Mouse (Mus musculus): ENCODE results near the gene Boc. TPM values are rescaled to one million over a fixed set of nuclear protein-coding genes. Genes with fewer than 3 reads are reported as not detected.

Boc gene
- polyA plus RNA-seq, 1 experiment from 2014 or later, result 44.7 TPM

DNA sequence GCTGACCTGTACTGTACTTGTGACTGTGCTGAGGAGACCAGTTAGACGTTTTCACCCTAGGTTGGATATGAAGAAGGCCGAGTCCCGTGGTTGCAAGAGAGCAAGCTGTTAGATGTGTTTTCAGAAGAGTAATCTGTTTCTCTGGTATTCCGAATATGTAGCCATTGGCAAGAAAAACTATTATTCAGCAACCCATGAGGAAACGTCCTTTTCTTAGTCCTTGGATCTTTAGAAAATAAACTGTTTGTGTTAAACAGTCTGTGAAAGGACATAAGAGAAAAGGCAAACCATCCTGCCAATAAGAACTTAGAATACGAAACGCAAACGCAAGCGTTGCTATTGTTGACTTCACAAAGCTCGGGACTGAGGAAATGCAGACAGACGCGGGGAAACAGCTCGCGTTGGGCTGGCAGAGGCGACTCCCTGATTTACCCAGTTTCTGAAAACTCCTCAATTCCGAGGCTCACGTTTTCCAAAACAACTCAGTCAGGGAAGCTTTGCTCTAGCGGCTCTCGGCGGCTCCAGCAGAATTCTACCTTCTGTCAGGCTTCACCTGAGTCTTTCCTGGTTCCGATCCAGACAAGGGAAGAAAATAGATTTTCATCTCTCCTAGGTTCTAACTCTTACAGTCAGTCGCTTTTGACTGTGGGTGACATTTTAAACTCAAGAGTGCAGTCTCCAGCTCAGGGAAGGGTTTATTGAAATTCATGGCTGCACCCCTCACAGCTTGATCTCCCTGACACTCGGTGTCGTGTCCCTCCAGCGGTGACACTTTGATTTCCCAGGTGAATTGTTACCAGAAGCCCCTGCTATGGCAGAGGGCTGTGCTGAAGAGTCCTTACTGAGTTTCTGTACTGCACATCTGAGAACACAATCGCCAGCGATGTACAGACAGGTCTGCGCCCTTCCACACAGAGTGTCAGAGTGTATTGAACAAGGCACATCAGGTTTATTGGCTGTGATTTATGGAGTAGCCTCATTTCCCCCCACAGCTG, 76.8 kb downstream of the Boc start:
- Histone ChIP-seq H3K27me3 (ENCODE audit: control insufficient read depth, insufficient read depth, low read length) (no peaks in the 10 kb centered on the region), H3K9ac (ENCODE audit: low read length) (no peak overlapping the region), H3K36me3 (ENCODE audit: control insufficient read depth, insufficient read depth, low read length) (peaks cover 9% of the 10 kb centered on the region; the same call in 1 of the 2 replicates), H3K9me3 (ENCODE audit: control insufficient read depth, low read length) (no peaks in the 10 kb centered on the region), H3K4me3 (ENCODE audit: low read depth, low read length) (no peak overlapping the region), H3K4me2 (no peak overlapping the region), H3K4me1 (ENCODE audit: control insufficient read depth, insufficient read depth, low read length) (peaks cover 5% of the 10 kb centered on the region; the same call in 1 of the 2 replicates), H3K27ac (ENCODE audit: low read depth, low read length) (no peak overlapping the region)
- 49% methylated on average over 28 of the region's 28 CpGs for WGBS
- DNase-seq (ENCODE audit: low spot score, missing footprints) (peak; percentile 85), ATAC-seq (ENCODE audit: low FRiP score) (no peak)

DNA sequence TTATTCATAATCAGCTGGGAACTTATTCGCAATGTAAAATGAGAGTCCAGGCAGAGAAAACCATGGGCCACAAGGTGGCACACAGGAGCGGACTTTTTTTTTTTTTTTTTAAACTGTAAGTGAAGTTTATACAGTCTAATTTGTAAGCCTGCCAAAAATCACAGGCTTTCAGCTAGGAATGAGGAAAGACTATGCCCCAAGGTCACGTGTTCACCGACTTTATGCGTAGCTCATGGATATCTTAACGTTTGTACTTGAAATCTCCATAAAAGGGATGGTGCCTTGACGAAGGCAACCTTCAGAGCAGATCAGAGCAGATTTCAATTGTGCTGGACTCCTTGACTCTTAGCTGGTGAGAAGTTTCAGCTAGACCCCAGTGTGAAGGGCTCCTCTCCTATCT, 78.1 kb downstream of the Boc start:
- DNase-seq (ENCODE audit: low spot score, missing footprints), result peak; percentile 81
- H3K36me3 ChIP-seq (ENCODE audit: control insufficient read depth, insufficient read depth, low read length), result peaks cover 2% of the 10 kb centered on the region; the same call in 1 of the 2 replicates
- no peak overlapping the region for H3K4me2 ChIP-seq
- H3K27me3 ChIP-seq (ENCODE audit: control insufficient read depth, insufficient read depth, low read length), result no peaks in the 10 kb centered on the region
- H3K9me3 ChIP-seq (ENCODE audit: control insufficient read depth, low read length), result no peaks in the 10 kb centered on the region
- no peak for ATAC-seq (ENCODE audit: low FRiP score)
- 77% methylated on average over 7 of the region's 7 CpGs for WGBS
- no peak overlapping the region for H3K27ac ChIP-seq (ENCODE audit: low read depth, low read length)
- no peak overlapping the region for H3K4me3 ChIP-seq (ENCODE audit: low read depth, low read length)
- no peaks in the 10 kb centered on the region for H3K4me1 ChIP-seq (ENCODE audit: control insufficient read depth, insufficient read depth, low read length)
- no peak overlapping the region for H3K9ac ChIP-seq (ENCODE audit: low read length)

DNA sequence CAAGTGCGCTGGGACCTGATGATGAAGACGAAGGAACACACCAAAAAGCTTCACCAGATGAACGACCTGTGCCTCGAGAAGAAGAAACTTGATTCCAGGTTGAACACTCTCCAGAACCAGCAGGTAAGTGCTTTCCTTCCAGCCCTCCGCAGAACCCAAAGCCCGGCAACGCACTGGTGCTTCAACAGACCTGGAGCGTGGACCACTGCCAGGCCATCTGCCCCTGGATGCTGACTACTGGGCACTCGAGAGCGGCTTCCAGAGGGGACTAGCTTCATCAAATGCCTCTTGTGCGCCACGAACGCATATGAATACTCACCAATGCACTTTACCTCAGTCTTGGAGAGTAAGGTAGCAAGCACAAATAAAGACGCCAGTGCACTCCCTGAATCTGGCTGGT, 78.8 kb downstream of the Boc start:
- ATAC-seq (ENCODE audit: low FRiP score), result no peak
- DNase-seq (ENCODE audit: low spot score, missing footprints), result no peak
- WGBS, result 90% methylated on average over 14 of the region's 14 CpGs
- Histone ChIP-seq H3K9me3 (ENCODE audit: control insufficient read depth, low read length) (no peaks in the 10 kb centered on the region), H3K4me1 (ENCODE audit: control insufficient read depth, insufficient read depth, low read length) (no peaks in the 10 kb centered on the region), H3K4me3 (ENCODE audit: low read depth, low read length) (no peak overlapping the region), H3K36me3 (ENCODE audit: control insufficient read depth, insufficient read depth, low read length) (no peaks in the 10 kb centered on the region), H3K4me2 (no peak overlapping the region), H3K9ac (ENCODE audit: low read length) (no peak overlapping the region), H3K27me3 (ENCODE audit: control insufficient read depth, insufficient read depth, low read length) (no peaks in the 10 kb centered on the region), H3K27ac (ENCODE audit: low read depth, low read length) (no peak overlapping the region)

DNA sequence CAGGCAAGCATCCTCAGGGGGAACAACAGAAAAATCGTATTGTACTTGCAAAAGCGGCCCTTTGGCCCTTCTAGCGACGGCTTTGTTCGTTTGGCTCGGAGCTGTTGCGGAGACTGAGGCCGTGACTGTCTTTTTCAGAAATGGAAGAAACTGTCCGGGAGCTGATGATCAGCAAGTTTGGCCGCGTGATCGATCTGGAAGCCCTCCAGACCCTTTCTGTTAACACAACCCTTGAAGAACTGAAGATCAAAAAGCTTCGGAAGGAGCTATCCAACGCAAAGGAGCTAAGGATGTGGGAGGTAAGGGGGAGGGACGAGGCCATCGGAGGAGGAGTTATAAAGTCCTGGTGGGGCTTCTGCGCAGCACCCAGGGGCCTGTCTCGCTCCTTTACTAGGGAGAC, 79.9 kb downstream of the Boc start:
- WGBS, result 48% methylated on average over 18 of the region's 18 CpGs
- no peaks in the 10 kb centered on the region for H3K9me3 ChIP-seq (ENCODE audit: control insufficient read depth, low read length)
- H3K36me3 ChIP-seq (ENCODE audit: control insufficient read depth, insufficient read depth, low read length), result no peaks in the 10 kb centered on the region
- no peak overlapping the region for H3K9ac ChIP-seq (ENCODE audit: low read length)
- no peaks in the 10 kb centered on the region for H3K4me1 ChIP-seq (ENCODE audit: control insufficient read depth, insufficient read depth, low read length)
- peak; percentile 82 for DNase-seq (ENCODE audit: low spot score, missing footprints)
- no peak for ATAC-seq (ENCODE audit: low FRiP score)
- H3K27ac ChIP-seq (ENCODE audit: low read depth, low read length), result no peak overlapping the region
- H3K4me3 ChIP-seq (ENCODE audit: low read depth, low read length), result no peak overlapping the region
- no peaks in the 10 kb centered on the region for H3K27me3 ChIP-seq (ENCODE audit: control insufficient read depth, insufficient read depth, low read length)
- H3K4me2 ChIP-seq, result no peak overlapping the region

DNA sequence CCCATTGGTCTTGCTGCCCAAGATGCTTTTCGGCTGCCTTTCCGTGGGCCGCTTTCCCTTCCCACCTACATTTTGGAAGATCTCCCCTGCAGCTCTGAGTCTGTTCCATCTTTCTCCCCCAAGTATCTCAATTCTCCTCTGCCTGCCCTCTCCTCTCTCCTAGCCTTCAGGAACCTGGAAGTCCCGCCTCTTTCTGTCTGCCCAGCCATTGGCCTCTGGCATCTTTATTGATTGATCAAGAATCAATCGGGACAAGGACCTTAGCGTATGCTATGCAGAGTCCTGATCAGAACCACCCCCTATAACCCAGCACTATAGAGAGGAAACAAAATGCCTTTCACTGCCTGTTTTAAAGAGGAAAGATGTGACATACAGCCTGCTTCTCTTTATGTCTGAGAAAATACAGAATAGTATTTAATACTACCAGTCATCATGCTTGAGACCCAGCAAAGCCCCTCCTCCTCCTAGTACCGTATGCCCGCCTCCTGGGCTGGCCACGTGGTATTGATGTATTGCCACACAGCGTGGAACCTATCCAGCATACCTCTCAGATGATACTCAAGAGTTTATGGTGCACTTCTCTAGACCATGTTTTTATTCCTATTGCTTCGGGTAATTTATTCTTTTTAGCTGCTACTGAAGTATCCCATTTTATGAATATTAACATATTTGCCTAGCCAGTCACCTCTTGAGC, 82.9 kb downstream of the Boc start:
- H3K27me3 ChIP-seq (ENCODE audit: control insufficient read depth, insufficient read depth, low read length), result no peaks in the 10 kb centered on the region
- no peaks in the 10 kb centered on the region for H3K4me1 ChIP-seq (ENCODE audit: control insufficient read depth, insufficient read depth, low read length)
- H3K9ac ChIP-seq (ENCODE audit: low read length), result no peak overlapping the region
- no peaks in the 10 kb centered on the region for H3K36me3 ChIP-seq (ENCODE audit: control insufficient read depth, insufficient read depth, low read length)
- WGBS, result 85% methylated on average over 11 of the region's 11 CpGs
- H3K27ac ChIP-seq (ENCODE audit: low read depth, low read length), result no peak overlapping the region
- H3K4me3 ChIP-seq (ENCODE audit: low read depth, low read length), result no peak overlapping the region
- DNase-seq (ENCODE audit: low spot score, missing footprints) (no peak), ATAC-seq (ENCODE audit: low FRiP score) (no peak)
- H3K4me2 ChIP-seq, result no peak overlapping the region
- H3K9me3 ChIP-seq (ENCODE audit: control insufficient read depth, low read length), result no peaks in the 10 kb centered on the region

DNA sequence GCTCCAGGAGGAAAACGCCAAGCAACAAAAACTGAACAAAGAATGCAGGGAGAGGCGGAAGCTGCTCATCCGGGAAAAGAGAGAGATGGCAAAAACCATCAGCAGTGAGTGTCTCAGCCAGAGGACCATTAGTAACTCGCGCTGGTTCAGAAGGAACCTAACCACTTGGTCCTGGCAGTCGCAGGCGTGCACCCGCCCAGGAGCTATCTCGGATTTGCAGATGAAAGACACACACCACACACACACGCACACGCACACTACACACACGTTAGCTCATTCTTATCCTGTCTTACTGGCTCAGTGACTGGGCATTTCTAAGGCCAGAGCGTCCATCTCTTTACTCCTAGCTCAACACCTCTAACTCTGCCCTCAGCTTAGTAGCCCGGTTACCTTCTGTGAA, 83.4 kb downstream of the Boc start:
- 89% methylated on average over 14 of the region's 14 CpGs for WGBS
- DNase-seq (ENCODE audit: low spot score, missing footprints), result no peak
- ATAC-seq (ENCODE audit: low FRiP score), result no peak

DNA sequence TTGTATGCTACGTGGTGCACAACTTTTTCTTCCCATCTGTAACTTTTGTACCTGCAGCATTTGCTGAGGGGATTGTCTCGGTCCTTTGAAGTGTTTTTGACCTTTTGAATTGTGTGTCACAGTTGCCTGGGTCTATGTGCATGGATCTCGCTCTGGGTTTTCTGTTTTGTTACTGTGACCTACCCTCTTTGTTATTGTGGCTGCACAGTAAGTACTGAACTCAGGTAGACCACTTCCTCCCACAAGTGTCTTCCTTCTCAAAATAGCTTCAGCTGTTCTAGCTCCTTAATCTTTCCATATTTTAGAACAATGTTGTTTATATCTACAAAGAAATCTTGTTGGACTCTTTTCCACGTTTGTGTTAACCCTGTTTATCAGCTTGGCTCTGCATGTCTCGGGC, 97.8 kb downstream of the Boc start:
- H3K4me3 ChIP-seq (ENCODE audit: low read depth, low read length), result no peak overlapping the region
- no peak overlapping the region for H3K27ac ChIP-seq (ENCODE audit: low read depth, low read length)
- DNase-seq (ENCODE audit: low spot score, missing footprints) (no peak), ATAC-seq (ENCODE audit: low FRiP score) (no peak)
- H3K4me2 ChIP-seq, result no peak overlapping the region
- H3K9ac ChIP-seq (ENCODE audit: low read length), result no peak overlapping the region
- H3K36me3 ChIP-seq (ENCODE audit: control insufficient read depth, insufficient read depth, low read length), result no peaks in the 10 kb centered on the region
- WGBS, result 85% methylated on average over 5 of the region's 5 CpGs
- H3K9me3 ChIP-seq (ENCODE audit: control insufficient read depth, low read length), result no peaks in the 10 kb centered on the region
- H3K4me1 ChIP-seq (ENCODE audit: control insufficient read depth, insufficient read depth, low read length), result no peaks in the 10 kb centered on the region
- H3K27me3 ChIP-seq (ENCODE audit: control insufficient read depth, insufficient read depth, low read length), result no peaks in the 10 kb centered on the region

More for the DNA sequence above, 83.4 kb downstream of the Boc start:
- Histone ChIP-seq H3K27ac (ENCODE audit: low read depth, low read length) (no peak overlapping the region), H3K9me3 (ENCODE audit: control insufficient read depth, low read length) (no peaks in the 10 kb centered on the region), H3K4me2 (no peak overlapping the region), H3K4me1 (ENCODE audit: control insufficient read depth, insufficient read depth, low read length) (no peaks in the 10 kb centered on the region), H3K27me3 (ENCODE audit: control insufficient read depth, insufficient read depth, low read length) (no peaks in the 10 kb centered on the region), H3K9ac (ENCODE audit: low read length) (no peak overlapping the region), H3K4me3 (ENCODE audit: low read depth, low read length) (no peak overlapping the region), H3K36me3 (ENCODE audit: control insufficient read depth, insufficient read depth, low read length) (no peaks in the 10 kb centered on the region)

DNA sequence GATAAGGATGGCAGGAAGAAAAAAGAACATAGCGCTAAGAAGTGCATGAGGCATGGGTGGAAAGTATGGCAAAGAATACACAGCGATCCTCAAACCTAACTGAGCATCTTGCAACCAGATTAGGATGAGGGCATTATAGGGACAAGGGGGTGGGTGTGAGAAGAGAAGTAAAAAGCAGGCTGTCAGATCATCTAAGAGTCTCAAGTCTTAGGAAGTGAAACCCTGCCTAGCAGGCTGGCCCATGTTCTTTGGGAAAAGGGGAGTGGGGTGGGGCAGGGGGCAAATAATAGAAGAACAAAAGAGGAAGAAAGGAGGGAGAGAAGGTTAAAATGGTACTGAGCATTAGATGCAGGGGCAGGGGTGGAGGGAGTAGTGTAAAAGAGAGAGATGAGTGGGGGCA, 99.9 kb downstream of the Boc start:
- H3K27ac ChIP-seq (ENCODE audit: low read depth, low read length), result no peak overlapping the region
- H3K4me2 ChIP-seq, result no peak overlapping the region

DNA sequence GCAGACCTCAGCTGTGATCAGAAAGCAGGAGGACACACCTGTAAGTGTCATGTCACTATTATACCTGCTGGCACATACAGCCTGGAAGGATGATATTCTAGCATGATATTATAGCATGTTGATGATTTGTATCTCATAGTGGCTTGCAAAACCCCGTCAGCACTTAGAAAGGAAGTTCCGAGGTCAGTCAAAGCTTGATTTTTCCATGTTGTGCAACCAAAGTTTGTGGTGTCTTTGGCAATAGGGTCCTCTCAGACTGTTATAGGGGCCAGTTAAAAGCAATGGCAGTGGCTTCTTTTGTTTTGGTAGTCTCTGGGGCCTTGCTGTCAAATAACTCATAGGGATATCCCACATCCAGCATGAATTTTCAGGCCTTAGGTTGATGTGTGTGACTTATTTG, 100.8 kb downstream of the Boc start:
- Histone ChIP-seq H3K4me2 (no peak overlapping the region), H3K36me3 (ENCODE audit: control insufficient read depth, insufficient read depth, low read length) (no peaks in the 10 kb centered on the region), H3K27me3 (ENCODE audit: control insufficient read depth, insufficient read depth, low read length) (no peaks in the 10 kb centered on the region), H3K9me3 (ENCODE audit: control insufficient read depth, low read length) (no peaks in the 10 kb centered on the region), H3K9ac (ENCODE audit: low read length) (no peak overlapping the region), H3K4me3 (ENCODE audit: low read depth, low read length) (no peak overlapping the region), H3K27ac (ENCODE audit: low read depth, low read length) (no peak overlapping the region), H3K4me1 (ENCODE audit: control insufficient read depth, insufficient read depth, low read length) (no peaks in the 10 kb centered on the region)
- 98% methylated on average over 2 of the region's 2 CpGs for WGBS
- ATAC-seq (ENCODE audit: low FRiP score) (no peak), DNase-seq (ENCODE audit: low spot score, missing footprints) (no peak)

More for the DNA sequence above, 99.9 kb downstream of the Boc start:
- no peaks in the 10 kb centered on the region for H3K36me3 ChIP-seq (ENCODE audit: control insufficient read depth, insufficient read depth, low read length)
- no peak overlapping the region for H3K4me3 ChIP-seq (ENCODE audit: low read depth, low read length)
- WGBS, result 88% methylated on average over 2 of the region's 2 CpGs
- H3K27me3 ChIP-seq (ENCODE audit: control insufficient read depth, insufficient read depth, low read length), result no peaks in the 10 kb centered on the region
- no peak overlapping the region for H3K9ac ChIP-seq (ENCODE audit: low read length)
- H3K9me3 ChIP-seq (ENCODE audit: control insufficient read depth, low read length), result no peaks in the 10 kb centered on the region
- ATAC-seq (ENCODE audit: low FRiP score), result no peak
- no peaks in the 10 kb centered on the region for H3K4me1 ChIP-seq (ENCODE audit: control insufficient read depth, insufficient read depth, low read length)
- DNase-seq (ENCODE audit: low spot score, missing footprints), result no peak
